Mouse (Mus musculus): ENCODE data around the gene Il12rb1.
A peak's percentile ranks its signal among the peaks of the same experiment; 100 is the strongest.

- TF ChIP-seq MAX (IDR thresholded peaks at IDR 0.05; ENCODE audit: low read depth), result no peak
- TF ChIP-seq POLR2AphosphoS2 (IDR thresholded peaks at IDR 0.05; ENCODE audit: insufficient read length, low read depth), result no peak
- TF ChIP-seq POLR2A (IDR thresholded peaks at IDR 0.05; ENCODE audit: insufficient read length, low read depth), result no peak
- TF ChIP-seq SRF (IDR thresholded peaks at IDR 0.05; ENCODE audit: control insufficient read depth, insufficient read length, low read depth), result no peak
- no peak for TF ChIP-seq TCF3 (IDR thresholded peaks at IDR 0.05; ENCODE audit: insufficient read length, low read depth)
- TF ChIP-seq TCF12 (IDR thresholded peaks at IDR 0.05; ENCODE audit: insufficient read depth, poor library complexity, severe bottlenecking), result no peak
- no peak for TF ChIP-seq E2F4 (IDR thresholded peaks at IDR 0.05; ENCODE audit: insufficient read depth)
- TF ChIP-seq MYOG (IDR thresholded peaks at IDR 0.05; ENCODE audit: control insufficient read depth in 1 of 3, insufficient read depth in 1 of 3, insufficient read length in 2 of 3, low read depth in 2 of 3), result peak in 1 of 3 experiments; percentile 2
- no peak for TF ChIP-seq REST (IDR thresholded peaks at IDR 0.05; ENCODE audit: insufficient read depth, insufficient read length)
- no peak for TF ChIP-seq MYOD1 (IDR thresholded peaks at IDR 0.05; ENCODE audit: control insufficient read depth in 1 of 3, insufficient read length in 2 of 3, low read depth in 2 of 3)
These were observed 15.5 kb upstream of the Il12rb1 start for GRCm38 (mm10) chr8:70792700-70793099.

Data from myocyte (in vitro differentiated cells).